Mouse (Mus musculus) liver, embryonic 14.5 days (tissue): Measurements from ENCODE around the gene Oxtr. TPM values are rescaled to one million over a fixed set of nuclear protein-coding genes. Genes with fewer than 3 reads are reported as not detected.

Source experiments
- ATAC-seq: fragments of 200-750 bp; cut with Nextera tagmentation; 2 replicates; pipeline ENCODE4 v1.8.0; 2017; ENCODE audit warnings: moderate number of reproducible peaks, mild to moderate bottlenecking, moderate library complexity; ENCODE audit not compliant: insufficient read depth
- DNase-seq, 3 experiments: peaks; one replicate each; pipeline ENCODE4 v3.0.0-alpha.2; 2012 to 2013; ENCODE audit warnings: low read depth in 3 of 3, low spot score in 3 of 3
- H3K27ac ChIP-seq: fragments of 300-500 bp; sonication (generic); 2 replicates; pipeline ENCODE4 v1.5.1; 2014; ENCODE audit warnings: moderate library complexity, mild to moderate bottlenecking, control low read depth, inconsistent platforms
- H3K27me3 ChIP-seq: fragments of 300-500 bp; sonication (generic); 2 replicates; pipeline ENCODE4 v1.6.1; 2014; ENCODE audit warnings: mild to moderate bottlenecking, low read length, moderate library complexity; ENCODE audit not compliant: control insufficient read depth, insufficient read depth
- H3K36me3 ChIP-seq: fragments of 300-500 bp; sonication (generic); replicated peaks from 2 replicates; pipeline ENCODE4 v1.6.1; 2014; ENCODE audit warnings: low read depth; ENCODE audit not compliant: control insufficient read depth, insufficient read depth
- H3K4me1 ChIP-seq, 2 experiments: fragments of 200-500 bp in 1 of 2; fragments of 300-500 bp in 1 of 2; sonication (generic) in 1 of 2; replicated peaks; 2 replicates each; pipeline ENCODE4 v1.6.1; 2012 to 2014; ENCODE audit warnings: antibody characterized with exemption in 1 of 2, inconsistent platforms in 1 of 2, low read length in 1 of 2; ENCODE audit not compliant: control insufficient read depth in 2 of 2, insufficient read depth in 2 of 2
- H3K4me2 ChIP-seq: fragments of 300-500 bp; sonication (generic); 2 replicates; pipeline ENCODE4 v1.6.1; 2014; ENCODE audit warnings: low read depth, mild to moderate bottlenecking, control low read depth, moderate library complexity
- H3K4me3 ChIP-seq, 2 experiments: fragments of 200-500 bp in 1 of 2; fragments of 300-500 bp in 1 of 2; sonication (generic) in 1 of 2; 2 replicates each; pipeline ENCODE4 v1.5.1; 2012 to 2014; ENCODE audit warnings: low read depth in 2 of 2, low read length in 2 of 2, mild to moderate bottlenecking in 2 of 2, control low read depth in 1 of 2, inconsistent platforms in 1 of 2, moderate library complexity in 1 of 2; ENCODE audit not compliant: insufficient read depth in 1 of 2
- H3K9ac ChIP-seq: fragments of 300-500 bp; sonication (generic); replicated peaks from 2 replicates; pipeline ENCODE4 v1.6.1; 2014; ENCODE audit warnings: mild to moderate bottlenecking, control low read depth, moderate library complexity
- H3K9me3 ChIP-seq: fragments of 300-500 bp; sonication (generic); 2 replicates; pipeline ENCODE4 v1.6.1; 2016; ENCODE audit warnings: low read length, mixed read lengths; ENCODE audit not compliant: control insufficient read depth
- CTCF ChIP-seq: IDR thresholded peaks from 2 replicates; pipeline ENCODE4 v1.5.1; 2016; ENCODE audit warnings: antibody characterized with exemption, low read depth, control low read depth
- EP300 ChIP-seq: IDR thresholded peaks from 2 replicates; pipeline ENCODE4 v1.6.1; 2016; ENCODE audit warnings: antibody characterized with exemption, low read depth
- WGBS: fragments of 180-500 bp; shearing (Covaris S2); extraction: QIAGEN DNeasy Blood & Tissue Kit; methylation state at CpG from one replicate; pipeline ENCODE4 v1.1.7; 2014; ENCODE audit not compliant: insufficient replicate concordance; 5-methylcytosine and 5-hydroxymethylcytosine counted together
- polyA plus RNA-seq, 2 experiments: library from polyadenylated mRNA; depleted of rRNA in 1 of 2; stranded (reverse) in 1 of 2; unstranded in 1 of 2; fragments of >200 nt; fragmentation: Nextera tagmentation in 1 of 2; extraction: Ambion mirVana in 1 of 2; gene quantifications; 2 replicates each; pipeline versions ENCODE4 v1.2.1 to v1.2.3; 2012 to 2014

Oxtr gene
- 0.01 and 0.02 TPM in 2 replicates for polyA plus RNA-seq (2012; rRNA removed)
- not detected in 2 replicates for polyA plus RNA-seq (2014; fragmentation: Nextera tagmentation; extraction: Ambion mirVana)

DNA sequence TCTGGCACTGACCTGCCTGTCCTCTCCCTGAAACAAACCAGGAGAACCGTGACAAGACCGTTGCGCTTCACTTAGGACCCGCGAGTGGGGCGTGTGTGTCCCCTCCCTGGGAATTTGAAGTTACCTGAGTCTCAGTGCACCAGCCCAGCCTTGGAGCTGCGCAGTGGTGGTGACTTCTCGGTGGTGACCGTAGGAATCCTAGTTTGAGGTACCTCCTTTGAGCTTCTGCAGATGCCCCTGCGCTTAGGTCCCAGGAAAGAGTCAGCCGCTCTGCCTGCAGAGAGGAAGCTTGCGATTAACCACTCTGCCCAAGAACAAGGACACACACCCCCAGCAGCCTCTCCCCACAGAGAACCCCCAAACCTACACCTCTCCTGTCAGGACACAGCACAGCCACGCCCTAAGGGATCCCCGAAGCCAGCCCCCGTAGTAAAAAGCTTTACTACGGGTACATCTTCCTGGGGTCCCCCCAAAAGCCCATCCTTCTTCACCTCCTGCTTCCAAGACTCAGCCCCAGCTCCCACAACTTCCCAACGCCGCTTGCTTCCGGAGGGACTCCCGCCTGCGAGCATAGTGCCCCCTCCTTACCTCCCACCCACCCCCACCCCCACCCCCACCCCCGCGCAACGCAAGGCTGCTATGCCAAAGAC is at the start of gene Oxtr:
Gene Oxtr, minus strand, starts transcription at position 34 of the 650 bp plus-strand sequence.
- no peaks in the 10 kb centered on the region for H3K9me3 ChIP-seq
- no peak for TF ChIP-seq EP300
- TF ChIP-seq CTCF: no peak
- H3K27ac ChIP-seq: no peak within 1 kb of the TSS
- DNase-seq (no peak), ATAC-seq (no peak)
- no peaks in the 10 kb centered on the region for H3K36me3 ChIP-seq
- H3K27me3 ChIP-seq: peaks cover 30% of the 10 kb centered on the region
- no peaks in the 10 kb centered on the region for H3K4me1 ChIP-seq
- H3K4me2 ChIP-seq: peak within 1 kb of the TSS; percentile 46
- peak within 1 kb of the TSS in 1 of 2 experiments; percentile 20; a peak in 1 of 4 replicates for H3K4me3 ChIP-seq
- H3K9ac ChIP-seq: no peak within 1 kb of the TSS
- WGBS: 5% methylated on average over 24 of the region's 24 CpGs

DNA sequence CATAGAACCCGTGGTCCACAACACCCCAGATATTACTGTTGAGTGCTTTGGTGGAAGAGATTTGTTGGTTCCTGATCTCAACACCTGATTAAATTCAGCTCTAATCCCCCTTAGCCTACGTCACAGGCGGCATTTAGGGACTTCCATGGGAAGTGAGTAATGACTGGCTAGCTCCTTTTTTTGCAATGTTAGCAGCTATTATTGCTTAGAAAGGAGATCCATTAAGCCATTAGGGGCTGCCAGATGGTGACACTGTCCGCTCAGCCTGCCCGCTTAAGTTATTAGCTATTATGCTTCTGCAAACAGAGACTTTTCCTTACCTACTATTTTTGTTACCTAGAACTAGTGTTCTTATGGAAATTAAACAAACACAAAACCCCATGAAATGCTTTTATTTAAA is 35.7 kb upstream of the Oxtr start:
- Histone ChIP-seq H3K4me3 (no peak overlapping the region), H3K36me3 (no peaks in the 10 kb centered on the region), H3K27me3 (no peaks in the 10 kb centered on the region), H3K9me3 (no peaks in the 10 kb centered on the region), H3K27ac (no peak overlapping the region), H3K4me1 (no peaks in the 10 kb centered on the region), H3K9ac (no peak overlapping the region), H3K4me2 (no peak overlapping the region)
- DNase-seq: no peak
- no peak for TF ChIP-seq CTCF
- TF ChIP-seq EP300: no peak
- 63% methylated on average over 5 of the region's 5 CpGs for WGBS
- no peak for ATAC-seq

DNA sequence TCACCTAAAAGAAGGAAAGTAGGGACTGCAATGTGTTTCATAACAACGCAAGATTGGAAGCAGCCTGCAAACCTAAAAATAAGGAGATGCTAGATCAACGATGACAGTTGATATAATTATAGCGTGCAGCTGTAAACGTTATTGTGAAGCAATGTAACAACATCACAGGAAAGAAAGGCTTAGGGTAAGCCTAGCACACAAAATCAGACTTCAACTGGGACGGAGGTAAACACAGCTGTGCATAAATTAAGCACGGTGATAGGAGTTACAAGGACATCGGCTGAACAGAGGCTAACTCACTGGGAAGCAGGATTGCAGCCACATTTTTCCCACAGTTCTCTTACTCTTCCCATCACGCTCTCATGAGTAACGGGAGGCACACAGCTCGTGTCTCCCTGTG is 34.7 kb upstream of the Oxtr start:
- TF ChIP-seq EP300 (no peak), CTCF (no peak)
- Histone ChIP-seq H3K36me3 (no peaks in the 10 kb centered on the region), H3K27me3 (no peaks in the 10 kb centered on the region), H3K4me2 (no peak overlapping the region), H3K9me3 (no peaks in the 10 kb centered on the region), H3K4me1 (no peaks in the 10 kb centered on the region), H3K27ac (no peak overlapping the region), H3K9ac (no peak overlapping the region), H3K4me3 (no peak overlapping the region)
- DNase-seq (no peak), ATAC-seq (no peak)
- WGBS: 67% methylated on average over 10 of the region's 10 CpGs

DNA sequence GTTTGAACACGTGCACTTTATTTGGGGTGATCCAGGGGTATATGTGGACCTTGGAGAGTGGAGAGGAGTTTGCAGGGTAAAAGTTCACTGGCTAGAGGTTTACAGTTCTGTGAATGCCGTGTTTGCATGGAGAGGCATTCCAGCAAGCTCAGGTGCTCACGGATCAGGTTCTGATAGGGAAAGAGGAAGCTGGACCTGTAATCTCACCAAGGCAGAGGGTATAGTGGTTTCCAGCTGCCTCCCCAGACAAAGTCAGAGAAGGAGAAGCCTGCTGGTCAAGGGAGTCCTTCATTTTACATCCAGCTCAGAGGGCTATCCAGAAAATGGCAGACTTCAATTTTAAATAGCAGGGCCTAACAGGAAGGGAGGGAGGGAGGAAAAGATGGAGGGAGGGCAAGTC is 28.2 kb upstream of the Oxtr start:
- TF ChIP-seq EP300 (no peak), CTCF (no peak)
- no peak overlapping the region for H3K9ac ChIP-seq
- no peaks in the 10 kb centered on the region for H3K4me1 ChIP-seq
- no peaks in the 10 kb centered on the region for H3K27me3 ChIP-seq
- H3K27ac ChIP-seq: no peak overlapping the region
- H3K9me3 ChIP-seq: no peaks in the 10 kb centered on the region
- H3K4me3 ChIP-seq: no peak overlapping the region
- H3K4me2 ChIP-seq: no peak overlapping the region
- ATAC-seq (no peak), DNase-seq (no peak)
- 20% methylated on average over 3 of the region's 3 CpGs for WGBS
- no peaks in the 10 kb centered on the region for H3K36me3 ChIP-seq

DNA sequence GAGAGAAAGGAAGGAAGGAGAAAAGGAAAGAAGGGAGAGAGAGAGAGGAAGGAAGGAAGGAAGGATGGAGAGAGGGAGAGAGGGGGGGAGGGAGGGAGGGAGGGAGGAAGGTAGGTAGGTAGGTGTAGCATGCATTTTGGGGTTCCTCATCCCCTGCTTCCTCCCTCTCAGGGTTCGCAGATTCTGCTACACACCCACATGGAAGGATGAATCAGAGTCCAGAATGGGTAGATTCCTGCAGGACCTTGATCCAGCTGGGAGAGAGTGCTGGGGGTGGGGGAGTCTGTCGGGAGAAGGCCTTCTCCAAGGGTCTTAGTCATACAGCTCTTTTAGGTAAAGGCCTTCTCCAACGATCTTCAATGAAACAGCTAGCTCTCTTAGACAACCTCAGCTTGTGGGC is 27.8 kb upstream of the Oxtr start:
- H3K27me3 ChIP-seq: no peaks in the 10 kb centered on the region
- no peak overlapping the region for H3K9ac ChIP-seq
- H3K4me2 ChIP-seq: no peak overlapping the region
- WGBS: 50% methylated on average over 3 of the region's 3 CpGs
- TF ChIP-seq EP300 (no peak), CTCF (no peak)
- DNase-seq (no peak), ATAC-seq (no peak)
- no peaks in the 10 kb centered on the region for H3K9me3 ChIP-seq
- no peak overlapping the region for H3K4me3 ChIP-seq
- no peaks in the 10 kb centered on the region for H3K36me3 ChIP-seq
- no peak overlapping the region for H3K27ac ChIP-seq
- no peaks in the 10 kb centered on the region for H3K4me1 ChIP-seq
